8 mouse cellular contexts compared by ENCODE assay signal in the genomic region with DNA sequence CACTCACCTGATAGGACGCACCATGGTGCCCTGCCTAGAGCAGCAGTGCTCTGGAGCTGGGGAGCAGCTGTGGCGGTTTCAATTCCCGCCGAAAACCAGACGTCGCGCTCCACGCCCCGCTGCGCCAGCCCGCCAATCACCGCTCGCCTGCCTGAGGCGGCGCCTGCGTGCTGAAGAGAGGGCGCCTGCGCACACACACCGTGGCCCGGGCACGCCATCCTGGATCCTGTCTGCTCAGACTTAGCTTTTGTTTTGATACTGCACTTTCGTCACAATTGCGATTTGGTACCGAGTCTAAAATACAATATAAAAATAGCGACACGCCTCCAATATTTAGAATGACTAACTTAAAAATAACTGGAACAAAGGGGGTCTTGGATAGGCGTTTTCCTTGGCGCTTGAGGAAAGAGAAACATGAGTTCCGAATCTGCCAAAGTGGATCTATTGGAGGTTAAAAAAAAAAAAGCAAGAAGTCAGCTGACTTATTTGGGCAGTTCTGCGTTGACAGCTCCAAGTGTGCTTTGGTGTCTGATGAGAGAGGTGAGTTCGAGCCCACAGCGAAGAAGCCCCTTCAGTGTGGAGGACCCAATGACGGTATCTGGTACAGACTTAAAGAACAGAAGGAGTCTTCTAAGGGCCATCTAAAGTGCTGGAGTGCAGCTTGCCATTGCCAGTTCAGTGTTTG. TPM values are rescaled to one million over a fixed set of nuclear protein-coding genes. Genes with fewer than 3 reads are reported as not detected.
DNase-seq lines count a peak whose midpoint lies in the region; ATAC-seq lines count a peak whose summit lies in the region.

Gene Rad51ap1, minus strand, starts transcription at position 101 of the 685 bp plus-strand sequence.
Gene D6Wsu163e, plus strand, starts transcription at position 476 of the 685 bp plus-strand sequence.

- no peaks in the 10 kb centered on the region for H3K27me3 ChIP-seq in hindbrain, embryonic 11.5 days (ENCODE audit: control insufficient read depth, insufficient read depth, low read length)

- no peaks in the 10 kb centered on the region for H3K4me1 ChIP-seq in hindbrain, embryonic 11.5 days (replicated peaks; ENCODE audit: control insufficient read depth, insufficient read depth, low read length)

- 0% methylated on average over 33 of the region's 33 CpGs for WGBS in hindbrain, embryonic 11.5 days

- peak; percentile 98 for ATAC-seq in hindbrain, embryonic 11.5 days (ENCODE audit: low FRiP score)

- peak; percentile 96 for DNase-seq in Muller cell, postnatal 12 days (ENCODE audit: inconsistent ontology term)
- peak; percentile 96 for DNase-seq in cerebellum, adult 9-11 months
- DNase-seq in frontal cortex, adult 2 months (ENCODE audit: extremely low spot score in 1 of 2, low spot score in 1 of 2) = peak; percentile 86 to 97
- DNase-seq in hindbrain, embryonic 11.5 days (ENCODE audit: low spot score) = peak; percentile 94
- DNase-seq in layer of hippocampus, postnatal 10 days (ENCODE audit: low spot score in 2 of 2) = peak; percentile 91 to 95
- DNase-seq in lung, postnatal 10 days = peak; percentile 96
- DNase-seq in ovary, postnatal 36 days (ENCODE audit: low spot score) = peak; percentile 93
- peak; percentile 94 for DNase-seq in thymus, postnatal 25 days

- 0 out of 2 replicates have a peak, but pooled peaks cover 2% of the 10 kb centered on the region for H3K36me3 ChIP-seq in hindbrain, embryonic 11.5 days (ENCODE audit: control insufficient read depth, insufficient read depth, low read length)

- H3K27ac ChIP-seq in hindbrain, embryonic 11.5 days (ENCODE audit: low read depth, low read length) = no peak within 1 kb of the TSS

- H3K4me3 ChIP-seq in hindbrain, embryonic 11.5 days (ENCODE audit: low read depth, low read length) = peak within 1 kb of the TSS; percentile 64

- peak within 1 kb of the TSS; percentile 58 for H3K4me2 ChIP-seq in hindbrain, embryonic 11.5 days (replicated peaks; ENCODE audit: low read depth, low read length)

- H3K9ac ChIP-seq in hindbrain, embryonic 11.5 days (ENCODE audit: low read depth, low read length) = peak within 1 kb of the TSS; percentile 71

- H3K9me3 ChIP-seq in hindbrain, embryonic 11.5 days (ENCODE audit: control insufficient read depth, low read length) = no peaks in the 10 kb centered on the region

RNA-seq across cellular contexts. Expression of gene Rad51ap1, which starts in this region (rescaled TPM):
- polyA plus RNA-seq in frontal cortex, adult 2 months (2012; rRNA removed) = 4.1 and 4.5 TPM in 2 replicates
- 64.0 and 65.9 TPM in 2 replicates for polyA plus RNA-seq in hindbrain, embryonic 11.5 days (2014; fragmentation: Nextera tagmentation; extraction: Ambion mirVana)
- total RNA-seq in layer of hippocampus, postnatal 10 days (2021) = 1 to 10 TPM; 5.4 to 5.8 TPM

RNA-seq across cellular contexts. Expression of gene D6Wsu163e, which starts in this region (rescaled TPM):
- polyA plus RNA-seq in frontal cortex, adult 2 months (2012; rRNA removed) = 25.8 and 32.7 TPM in 2 replicates
- polyA plus RNA-seq in hindbrain, embryonic 11.5 days (2014; fragmentation: Nextera tagmentation; extraction: Ambion mirVana) = 19.3 and 25.6 TPM in 2 replicates
- total RNA-seq in layer of hippocampus, postnatal 10 days (2021) = 10 to 100 TPM; 32.4 to 35.0 TPM

Comparison
In these comparisons a context has a peak if more than half of its experiments do, and no peak if none do; other contexts are left out.
1. RNA of gene Rad51ap1 (polyA plus RNA-seq): 64.0 to 65.9 TPM in hindbrain, embryonic 11.5 days; 4.1 to 4.5 TPM in frontal cortex, adult 2 months; every median in the first group is over 10 times any median in the second.
2. Peak in every context shown above with its lines, with median percentiles within 50 percentile points of each other: DNase-seq.